Mouse (Mus musculus): ENCODE data around the gene Arhgef16. TPM values are rescaled to one million over a fixed set of nuclear protein-coding genes. Genes with fewer than 3 reads are reported as not detected.

Arhgef16 gene
- total RNA-seq, 1 experiment = 4.2 TPM

DNA sequence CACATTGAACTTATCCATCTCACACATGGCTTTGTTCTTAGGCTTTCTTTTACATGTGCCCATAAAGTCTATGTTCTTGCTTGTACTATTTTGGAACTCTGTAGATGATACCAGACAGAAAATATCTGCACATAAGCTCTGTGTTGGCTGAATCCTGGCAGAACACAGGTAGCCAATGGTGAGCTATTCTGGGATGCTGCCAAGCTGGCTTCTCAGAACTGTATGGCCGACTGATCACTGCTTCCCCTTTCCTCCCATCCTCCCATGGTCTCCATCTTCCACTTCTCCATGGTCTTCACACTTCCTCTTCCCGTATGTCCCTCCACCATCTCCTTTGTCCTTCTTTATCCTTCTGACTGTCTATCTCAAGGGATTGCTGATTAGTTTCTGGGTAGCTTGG, 7.7 kb upstream of the Arhgef16 start:
- in situ Hi-C loops (cut with MboI; ENCODE audit: low sequenced_read_pairs in 2 of 2, unreplicated experiment in 2 of 2) = no loop called here
- no peaks in the 10 kb centered on the region for H3K4me1 ChIP-seq (ENCODE audit: control insufficient read depth in 2 of 2, insufficient read depth in 2 of 2, low read length in 2 of 2, poor library complexity in 1 of 2)
- no peak overlapping the region for H3K27ac ChIP-seq (ENCODE audit: insufficient read depth, low read depth, low read length, poor library complexity, severe bottlenecking)
- TF ChIP-seq HCFC1 (IDR thresholded peaks at IDR 0.05; ENCODE audit: borderline replicate concordance, insufficient read depth, low read length) = no peak
- TF ChIP-seq ZNF384 (IDR thresholded peaks at IDR 0.05; ENCODE audit: low read depth, low read length) = no peak
- TF ChIP-seq CHD2 (IDR thresholded peaks at IDR 0.05; ENCODE audit: low read depth, low read length) = no peak
- TF ChIP-seq ZC3H11A (IDR thresholded peaks at IDR 0.05; ENCODE audit: borderline replicate concordance, low read depth, low read length) = no peak
- TF ChIP-seq MAFK (IDR thresholded peaks at IDR 0.05; ENCODE audit: insufficient read depth, low read depth, low read length) = no peak
- no peak overlapping the region for H3K9ac ChIP-seq (ENCODE audit: insufficient read depth, low read depth, low read length, poor library complexity, severe bottlenecking)
- H3K9me3 ChIP-seq (ENCODE audit: control insufficient read depth, insufficient read depth, low read depth, low read length) = no peaks in the 10 kb centered on the region
- H3K36me3 ChIP-seq (ENCODE audit: control insufficient read depth, insufficient read depth, low read length, poor library complexity, severe bottlenecking) = no peaks in the 10 kb centered on the region
- DNase-seq (ENCODE audit: low read depth, low spot score) = no peak
- no peak overlapping the region for H3K4me3 ChIP-seq (ENCODE audit: insufficient read depth in 1 of 2, low read depth in 1 of 2, low read length in 2 of 2, poor library complexity in 1 of 2, severe bottlenecking in 1 of 2)

DNA sequence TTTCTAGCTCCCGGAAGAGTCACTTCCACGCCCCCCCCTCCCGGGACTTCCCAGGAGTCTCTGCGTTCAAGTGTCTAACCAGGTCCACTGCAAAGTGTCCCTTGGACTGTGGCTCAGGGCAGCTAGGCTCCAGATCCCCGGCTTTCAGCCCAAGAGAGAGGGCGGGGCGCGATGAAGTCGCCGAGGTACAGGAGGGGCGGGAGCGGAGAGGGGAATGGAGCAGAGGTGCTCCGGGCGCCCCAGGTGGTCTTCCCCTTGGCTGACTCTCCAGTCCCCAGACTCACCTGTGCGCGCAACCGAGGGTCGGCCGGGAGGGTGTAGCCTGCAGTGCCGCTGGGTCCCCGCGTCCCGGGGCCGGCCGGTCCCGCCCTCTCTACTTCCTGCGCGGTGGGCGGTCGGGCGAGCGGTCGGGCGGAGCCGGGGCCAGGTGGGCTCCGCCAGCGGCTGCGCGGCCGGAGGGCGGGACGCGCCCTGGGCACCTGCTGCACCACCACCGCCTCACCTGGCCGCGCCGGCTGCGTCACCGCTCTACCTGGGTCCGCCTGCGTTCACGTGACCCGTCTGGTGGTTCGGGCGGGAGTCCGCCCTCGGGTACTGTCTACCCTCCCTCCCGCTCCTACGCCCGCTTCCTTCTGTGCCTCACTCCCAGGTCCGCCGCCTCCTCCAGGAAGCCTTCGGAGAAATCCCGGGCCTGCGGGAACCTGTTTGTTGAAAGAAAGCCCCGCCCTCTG, 1.8 kb downstream of the Arhgef16 start:
- peak overlapping the region; percentile 26; the same call in 1 of the 2 replicates for H3K27ac ChIP-seq (ENCODE audit: insufficient read depth, low read depth, low read length, poor library complexity, severe bottlenecking)
- in situ Hi-C loops (cut with MboI; ENCODE audit: low sequenced_read_pairs in 2 of 2, unreplicated experiment in 2 of 2) = no loop called here
- H3K9ac ChIP-seq (ENCODE audit: insufficient read depth, low read depth, low read length, poor library complexity, severe bottlenecking) = peak overlapping the region; percentile 76
- peak; percentile 46 for DNase-seq (ENCODE audit: low read depth, low spot score)
- H3K4me1 ChIP-seq (ENCODE audit: control insufficient read depth in 2 of 2, insufficient read depth in 2 of 2, low read length in 2 of 2, poor library complexity in 1 of 2) = peaks cover 1 to 15% of the 10 kb centered on the region in 2 experiments; a peak in 1 of 4 replicates
- H3K36me3 ChIP-seq (ENCODE audit: control insufficient read depth, insufficient read depth, low read length, poor library complexity, severe bottlenecking) = no peaks in the 10 kb centered on the region
- H3K4me3 ChIP-seq (ENCODE audit: insufficient read depth in 1 of 2, low read depth in 1 of 2, low read length in 2 of 2, poor library complexity in 1 of 2, severe bottlenecking in 1 of 2) = peak overlapping the region; percentile 71 to 87
- TF ChIP-seq HCFC1 (IDR thresholded peaks at IDR 0.05; ENCODE audit: borderline replicate concordance, insufficient read depth, low read length) = no peak
- TF ChIP-seq ZC3H11A (IDR thresholded peaks at IDR 0.05; ENCODE audit: borderline replicate concordance, low read depth, low read length) = no peak
- TF ChIP-seq CHD2 (IDR thresholded peaks at IDR 0.05; ENCODE audit: low read depth, low read length) = no peak
- no peak for TF ChIP-seq ZNF384 (IDR thresholded peaks at IDR 0.05; ENCODE audit: low read depth, low read length)
- TF ChIP-seq MAFK (IDR thresholded peaks at IDR 0.05; ENCODE audit: insufficient read depth, low read depth, low read length) = no peak
- no peaks in the 10 kb centered on the region for H3K9me3 ChIP-seq (ENCODE audit: control insufficient read depth, insufficient read depth, low read depth, low read length)

DNA sequence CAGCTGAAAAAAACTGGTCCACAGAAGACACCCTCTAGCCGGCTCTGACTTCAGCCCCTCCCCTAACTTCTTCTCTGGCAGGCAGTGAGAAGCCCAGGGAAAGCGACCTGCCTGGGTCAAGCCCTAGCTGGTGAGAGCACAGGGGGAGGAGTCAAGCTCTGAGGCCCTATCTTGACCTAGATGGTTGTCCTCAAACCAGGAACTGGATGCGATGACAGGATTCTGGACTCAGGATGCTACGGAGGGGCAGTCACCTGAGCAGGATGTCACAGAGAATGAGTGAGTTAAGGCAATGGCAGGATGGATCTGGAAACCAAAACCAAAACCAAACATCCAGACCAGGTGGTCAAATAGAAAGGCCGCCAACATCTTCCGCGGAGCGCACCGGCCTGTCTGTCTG, 3.7 kb downstream of the Arhgef16 start:
- TF ChIP-seq HCFC1 (IDR thresholded peaks at IDR 0.05; ENCODE audit: borderline replicate concordance, insufficient read depth, low read length) (no peak), CHD2 (IDR thresholded peaks at IDR 0.05; ENCODE audit: low read depth, low read length) (no peak), MAFK (IDR thresholded peaks at IDR 0.05; ENCODE audit: insufficient read depth, low read depth, low read length) (no peak), ZC3H11A (IDR thresholded peaks at IDR 0.05; ENCODE audit: borderline replicate concordance, low read depth, low read length) (no peak), ZNF384 (IDR thresholded peaks at IDR 0.05; ENCODE audit: low read depth, low read length) (no peak)
- Histone ChIP-seq H3K27ac (ENCODE audit: insufficient read depth, low read depth, low read length, poor library complexity, severe bottlenecking) (no peak overlapping the region), H3K4me3 (ENCODE audit: insufficient read depth in 1 of 2, low read depth in 1 of 2, low read length in 2 of 2, poor library complexity in 1 of 2, severe bottlenecking in 1 of 2) (peak overlapping the region in 1 of 2 experiments; percentile 28; a peak in 1 of 4 replicates), H3K9ac (ENCODE audit: insufficient read depth, low read depth, low read length, poor library complexity, severe bottlenecking) (no peak overlapping the region), H3K9me3 (ENCODE audit: control insufficient read depth, insufficient read depth, low read depth, low read length) (no peaks in the 10 kb centered on the region), H3K36me3 (ENCODE audit: control insufficient read depth, insufficient read depth, low read length, poor library complexity, severe bottlenecking) (no peaks in the 10 kb centered on the region), H3K4me1 (ENCODE audit: control insufficient read depth in 2 of 2, insufficient read depth in 2 of 2, low read length in 2 of 2, poor library complexity in 1 of 2) (peaks cover 1 to 15% of the 10 kb centered on the region in 2 experiments; a peak in 1 of 4 replicates)
- DNase-seq (ENCODE audit: low read depth, low spot score) = peak; percentile 67
- in situ Hi-C loops (cut with MboI; ENCODE audit: low sequenced_read_pairs in 2 of 2, unreplicated experiment in 2 of 2) = no loop called here

DNA sequence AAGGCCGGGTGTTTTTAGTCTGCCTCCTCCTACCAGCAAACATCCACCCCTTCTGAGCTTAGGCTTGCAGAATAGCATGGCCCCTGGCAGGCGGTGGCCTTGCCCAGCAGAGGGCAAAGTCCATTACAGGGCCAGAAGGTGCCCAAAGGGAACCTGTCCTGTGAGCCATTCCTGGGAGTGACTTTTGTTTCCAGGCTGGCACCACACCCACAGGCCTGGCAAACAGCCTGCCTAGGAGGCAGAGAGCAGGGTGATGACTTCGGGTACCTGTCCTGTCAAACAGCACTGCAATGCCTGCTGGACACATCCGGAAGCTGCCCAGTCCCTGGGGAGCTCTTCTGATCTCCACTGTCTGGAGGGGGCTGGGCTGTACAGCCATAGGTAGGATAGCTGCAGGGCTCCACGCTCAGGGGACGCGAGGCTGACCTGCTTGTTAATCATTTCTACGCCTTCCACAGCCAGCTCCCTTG, 7.2 kb downstream of the Arhgef16 start:
- in situ Hi-C loops (cut with MboI; ENCODE audit: low sequenced_read_pairs in 2 of 2, unreplicated experiment in 2 of 2) = no loop called here
- TF ChIP-seq ZC3H11A (IDR thresholded peaks at IDR 0.05; ENCODE audit: borderline replicate concordance, low read depth, low read length) (no peak), HCFC1 (IDR thresholded peaks at IDR 0.05; ENCODE audit: borderline replicate concordance, insufficient read depth, low read length) (no peak), ZNF384 (IDR thresholded peaks at IDR 0.05; ENCODE audit: low read depth, low read length) (no peak), CHD2 (IDR thresholded peaks at IDR 0.05; ENCODE audit: low read depth, low read length) (no peak), MAFK (IDR thresholded peaks at IDR 0.05; ENCODE audit: insufficient read depth, low read depth, low read length) (no peak)
- Histone ChIP-seq H3K9me3 (ENCODE audit: control insufficient read depth, insufficient read depth, low read depth, low read length) (no peaks in the 10 kb centered on the region), H3K9ac (ENCODE audit: insufficient read depth, low read depth, low read length, poor library complexity, severe bottlenecking) (no peak overlapping the region), H3K27ac (ENCODE audit: insufficient read depth, low read depth, low read length, poor library complexity, severe bottlenecking) (no peak overlapping the region), H3K4me3 (ENCODE audit: insufficient read depth in 1 of 2, low read depth in 1 of 2, low read length in 2 of 2, poor library complexity in 1 of 2, severe bottlenecking in 1 of 2) (no peak overlapping the region), H3K4me1 (ENCODE audit: control insufficient read depth in 2 of 2, insufficient read depth in 2 of 2, low read length in 2 of 2, poor library complexity in 1 of 2) (peaks cover 1 to 8% of the 10 kb centered on the region in 2 experiments; a peak in 1 of 4 replicates), H3K36me3 (ENCODE audit: control insufficient read depth, insufficient read depth, low read length, poor library complexity, severe bottlenecking) (peaks cover 5% of the 10 kb centered on the region; the same call in 1 of the 2 replicates)
- DNase-seq (ENCODE audit: low read depth, low spot score) = no peak
